Mouse (Mus musculus): ENCODE measurements around the gene Syce1. TPM values are rescaled to one million over a fixed set of nuclear protein-coding genes. Genes with fewer than 3 reads are reported as not detected.

The Syce1 gene
- 0.23 and 0.29 TPM in 2 replicates for polyA plus RNA-seq (2015; fragmentation: Nextera tagmentation; extraction: Ambion mirVana)

DNA sequence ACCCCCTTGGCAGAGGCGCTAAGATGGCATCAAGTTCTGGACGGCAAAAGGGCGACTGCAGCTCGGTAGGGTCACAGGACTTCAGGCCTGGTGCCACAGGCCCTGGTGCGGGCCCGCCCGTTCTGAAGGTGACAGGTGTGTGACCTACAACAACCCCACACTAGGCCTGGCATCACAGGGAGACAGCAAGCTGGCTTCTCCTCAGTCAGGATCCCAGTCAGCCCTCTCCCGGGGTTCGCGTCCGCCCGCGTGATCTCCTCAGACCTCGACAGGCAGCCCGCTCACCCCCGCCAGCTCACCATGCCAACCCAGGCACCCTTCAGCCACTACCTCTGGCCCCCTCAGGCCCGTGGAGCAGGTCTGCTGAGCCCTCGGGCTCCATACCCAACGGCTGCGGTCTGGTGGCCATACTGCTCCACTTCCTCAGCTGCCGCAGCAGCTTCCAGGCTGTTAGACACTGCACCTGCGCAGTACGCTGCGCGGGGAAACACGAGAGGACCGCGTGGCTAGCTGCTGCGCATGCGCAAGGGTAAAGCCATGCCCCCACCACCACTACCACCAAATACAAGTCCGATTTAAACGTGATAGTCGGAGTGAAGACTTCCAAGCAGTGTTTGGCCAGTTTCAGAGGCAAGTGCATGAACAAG, at the start of gene Syce1:
Syce1 (minus strand) TSS at position 447 of the 647 bp plus-strand sequence.
- Histone ChIP-seq H3K27me3 (replicated peaks) (no peaks in the 10 kb centered on the region), H3K36me3 (no peaks in the 10 kb centered on the region), H3K27ac (replicated peaks) (no peak within 1 kb of the TSS), H3K4me1 (no peaks in the 10 kb centered on the region), H3K4me2 (no peak within 1 kb of the TSS), H3K4me3 (no peak within 1 kb of the TSS), H3K9ac (no peak within 1 kb of the TSS), H3K9me3 (no peaks in the 10 kb centered on the region)
- peak; percentile 25; the same call in 1 of the 2 replicates for ATAC-seq (ENCODE audit: extremely low read depth, insufficient number of reproducible peaks, low FRiP score, low TSS enrichment)
- WGBS: 68% methylated on average over 33 of the region's 33 CpGs

- peaks cover 77% of the 10 kb centered on the region for H3K27me3 ChIP-seq (replicated peaks)
These were observed 48.8 kb upstream of the Syce1 start for GRCm38 (mm10) chr7:140836243-140837115.

GRCm38 (mm10) chr7:140835758-140836087, 48.1 kb upstream of the Syce1 start:
- Histone ChIP-seq H3K9me3 (no peaks in the 10 kb centered on the region), H3K4me1 (no peaks in the 10 kb centered on the region), H3K4me2 (no peak overlapping the region), H3K27ac (replicated peaks) (no peak overlapping the region), H3K27me3 (replicated peaks) (peaks cover 71% of the 10 kb centered on the region), H3K9ac (no peak overlapping the region), H3K4me3 (no peak overlapping the region), H3K36me3 (no peaks in the 10 kb centered on the region)
- WGBS: 59% methylated on average over 2 of the region's 2 CpGs
- ATAC-seq (ENCODE audit: extremely low read depth, insufficient number of reproducible peaks, low FRiP score, low TSS enrichment): no peak

More at GRCm38 (mm10) chr7:140836243-140837115, 48.8 kb upstream of the Syce1 start:
- Histone ChIP-seq H3K36me3 (no peaks in the 10 kb centered on the region), H3K4me1 (no peaks in the 10 kb centered on the region), H3K4me2 (no peak overlapping the region), H3K9ac (no peak overlapping the region), H3K4me3 (no peak overlapping the region), H3K9me3 (no peaks in the 10 kb centered on the region), H3K27ac (replicated peaks) (no peak overlapping the region)
- no peak for ATAC-seq (ENCODE audit: extremely low read depth, insufficient number of reproducible peaks, low FRiP score, low TSS enrichment)
- WGBS: 65% methylated on average over 9 of the region's 9 CpGs

- H3K4me1 ChIP-seq: no peaks in the 10 kb centered on the region
- 42% methylated on average over 20 of the region's 20 CpGs for WGBS
- peaks cover 68% of the 10 kb centered on the region for H3K27me3 ChIP-seq (replicated peaks)
- H3K4me3 ChIP-seq: no peak within 1 kb of the TSS
- no peak within 1 kb of the TSS for H3K4me2 ChIP-seq
- ATAC-seq (ENCODE audit: extremely low read depth, insufficient number of reproducible peaks, low FRiP score, low TSS enrichment): no peak
- no peaks in the 10 kb centered on the region for H3K9me3 ChIP-seq
- no peaks in the 10 kb centered on the region for H3K36me3 ChIP-seq
- no peak within 1 kb of the TSS for H3K9ac ChIP-seq
- no peak within 1 kb of the TSS for H3K27ac ChIP-seq (replicated peaks)
These were observed 47.5 kb upstream of the Syce1 start, which contains the start of gene Urah for GRCm38 (mm10) chr7:140834968-140835757. TSS of gene Urah (plus strand) at chr7:140835018.

DNA sequence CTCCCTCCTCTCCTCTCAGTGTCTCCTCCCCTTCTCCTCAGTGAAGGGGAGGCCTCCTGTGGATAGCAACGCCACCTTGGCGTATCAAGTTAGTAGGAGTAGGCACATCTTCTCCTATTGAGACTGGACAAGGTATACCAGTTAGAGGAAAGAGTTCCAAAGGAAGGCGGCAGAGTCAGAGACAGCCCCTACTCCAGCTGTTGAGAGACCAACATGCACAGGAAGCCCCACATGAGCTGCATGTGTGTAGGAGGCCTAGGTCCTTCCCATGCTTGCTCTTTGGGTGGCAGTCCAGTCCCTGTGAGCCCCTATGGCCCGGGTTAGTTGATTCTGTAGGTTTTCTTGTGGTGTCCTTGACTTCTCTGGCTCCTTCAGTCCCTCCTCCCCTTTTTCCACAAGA, 45.7 kb upstream of the Syce1 start:
- no peak for ATAC-seq (ENCODE audit: extremely low read depth, insufficient number of reproducible peaks, low FRiP score, low TSS enrichment)
- Histone ChIP-seq H3K36me3 (no peaks in the 10 kb centered on the region), H3K27ac (replicated peaks) (no peak overlapping the region), H3K27me3 (replicated peaks) (peaks cover 51% of the 10 kb centered on the region), H3K9ac (no peak overlapping the region), H3K9me3 (no peaks in the 10 kb centered on the region), H3K4me3 (no peak overlapping the region), H3K4me2 (no peak overlapping the region), H3K4me1 (no peaks in the 10 kb centered on the region)
- WGBS: 75% methylated on average over 4 of the region's 4 CpGs

DNA sequence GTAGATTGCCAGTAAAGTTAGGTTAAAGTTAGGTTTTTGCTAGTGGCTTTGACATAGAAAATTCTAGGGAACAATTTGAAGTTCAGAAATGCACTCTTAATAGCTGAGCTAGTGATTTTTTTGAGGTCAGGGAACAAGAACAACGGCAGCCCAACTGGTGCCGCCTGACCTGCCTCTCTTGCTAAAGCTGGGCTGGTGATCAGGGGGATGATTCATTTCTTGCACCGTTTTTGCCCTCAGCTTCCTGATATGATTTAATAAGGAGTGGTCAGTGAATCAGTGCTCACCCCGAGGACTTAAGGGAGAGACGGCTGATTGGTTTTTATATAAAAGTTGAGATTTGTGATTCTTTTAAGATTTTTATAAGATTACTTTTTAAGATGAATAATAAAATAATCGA, 43.8 kb upstream of the Syce1 start:
- no peaks in the 10 kb centered on the region for H3K36me3 ChIP-seq
- peaks cover 42% of the 10 kb centered on the region for H3K27me3 ChIP-seq (replicated peaks)
- H3K4me2 ChIP-seq: no peak overlapping the region
- no peak overlapping the region for H3K9ac ChIP-seq
- ATAC-seq (ENCODE audit: extremely low read depth, insufficient number of reproducible peaks, low FRiP score, low TSS enrichment): no peak
- H3K9me3 ChIP-seq: no peaks in the 10 kb centered on the region
- H3K4me1 ChIP-seq: no peaks in the 10 kb centered on the region
- H3K4me3 ChIP-seq: no peak overlapping the region
- H3K27ac ChIP-seq (replicated peaks): no peak overlapping the region
- 57% methylated on average over 6 of the region's 6 CpGs for WGBS

DNA sequence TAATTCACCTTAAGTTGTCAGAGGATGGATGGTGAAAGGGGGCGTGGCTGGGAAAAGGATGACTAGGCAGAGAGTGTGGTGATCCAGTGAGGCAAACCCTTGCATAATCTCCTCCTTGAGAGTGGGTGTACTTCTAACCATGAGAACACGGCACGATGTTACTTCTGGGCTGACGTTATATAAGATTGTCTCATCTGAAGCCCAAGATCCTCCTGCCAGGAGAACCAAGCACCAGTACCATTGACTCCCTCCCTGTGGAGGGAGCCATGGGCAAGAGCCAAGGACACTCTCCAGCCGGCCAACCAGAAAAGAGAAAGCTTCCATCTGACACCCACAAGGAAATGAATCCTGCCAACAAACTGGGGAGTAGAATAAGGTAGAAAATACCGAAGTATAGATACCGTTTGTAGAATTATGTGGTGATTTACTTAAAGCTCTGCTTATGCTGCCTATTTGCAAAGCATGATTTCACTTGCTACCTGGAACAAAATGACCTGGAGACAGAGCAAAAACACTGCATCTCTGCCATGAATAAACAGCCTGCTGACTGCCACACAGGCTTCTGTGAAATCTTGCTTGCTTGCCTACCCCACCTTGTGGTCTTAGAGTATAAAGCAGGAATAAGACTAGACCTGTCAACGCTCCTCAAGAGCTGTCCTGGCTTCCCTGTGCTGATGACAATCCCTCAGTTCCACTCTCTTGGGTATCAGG, 40.7 kb upstream of the Syce1 start:
- peak overlapping the region; percentile 14; the same call in 1 of the 2 replicates for H3K4me2 ChIP-seq
- H3K27ac ChIP-seq (replicated peaks): no peak overlapping the region
- no peaks in the 10 kb centered on the region for H3K36me3 ChIP-seq
- WGBS: 31% methylated on average over 8 of the region's 8 CpGs
- H3K9ac ChIP-seq: no peak overlapping the region
- H3K27me3 ChIP-seq (replicated peaks): peaks cover 36% of the 10 kb centered on the region
- ATAC-seq (ENCODE audit: extremely low read depth, insufficient number of reproducible peaks, low FRiP score, low TSS enrichment): no peak
- no peaks in the 10 kb centered on the region for H3K9me3 ChIP-seq
- H3K4me3 ChIP-seq: no peak overlapping the region
- H3K4me1 ChIP-seq: no peaks in the 10 kb centered on the region

DNA sequence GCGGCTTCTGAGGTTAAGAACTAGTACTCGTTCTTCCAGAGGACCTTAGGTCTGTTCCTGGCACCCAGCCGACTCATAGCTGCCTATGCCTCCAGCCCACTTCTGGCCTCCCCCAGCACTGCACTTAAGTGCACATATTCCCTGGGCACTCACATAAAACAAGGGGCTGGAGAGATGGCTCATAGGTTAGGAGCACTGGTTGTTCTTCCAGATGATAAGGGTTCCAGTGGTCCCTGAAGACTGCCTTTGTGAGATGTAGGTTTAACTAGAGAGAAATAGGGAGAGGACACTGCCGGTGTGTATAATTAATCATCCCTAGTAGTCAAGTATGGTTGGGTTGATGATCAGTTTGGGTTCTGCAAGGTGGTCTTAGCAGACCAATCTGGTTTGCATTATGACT, 35.1 kb upstream of the Syce1 start:
- H3K9me3 ChIP-seq: no peaks in the 10 kb centered on the region
- no peak overlapping the region for H3K9ac ChIP-seq
- peaks cover 28% of the 10 kb centered on the region for H3K27me3 ChIP-seq (replicated peaks)
- no peaks in the 10 kb centered on the region for H3K4me1 ChIP-seq
- ATAC-seq (ENCODE audit: extremely low read depth, insufficient number of reproducible peaks, low FRiP score, low TSS enrichment): no peak
- H3K36me3 ChIP-seq: no peaks in the 10 kb centered on the region
- H3K4me2 ChIP-seq: no peak overlapping the region
- no peak overlapping the region for H3K27ac ChIP-seq (replicated peaks)
- WGBS: 90% methylated on average over 4 of the region's 4 CpGs
- no peak overlapping the region for H3K4me3 ChIP-seq

DNA sequence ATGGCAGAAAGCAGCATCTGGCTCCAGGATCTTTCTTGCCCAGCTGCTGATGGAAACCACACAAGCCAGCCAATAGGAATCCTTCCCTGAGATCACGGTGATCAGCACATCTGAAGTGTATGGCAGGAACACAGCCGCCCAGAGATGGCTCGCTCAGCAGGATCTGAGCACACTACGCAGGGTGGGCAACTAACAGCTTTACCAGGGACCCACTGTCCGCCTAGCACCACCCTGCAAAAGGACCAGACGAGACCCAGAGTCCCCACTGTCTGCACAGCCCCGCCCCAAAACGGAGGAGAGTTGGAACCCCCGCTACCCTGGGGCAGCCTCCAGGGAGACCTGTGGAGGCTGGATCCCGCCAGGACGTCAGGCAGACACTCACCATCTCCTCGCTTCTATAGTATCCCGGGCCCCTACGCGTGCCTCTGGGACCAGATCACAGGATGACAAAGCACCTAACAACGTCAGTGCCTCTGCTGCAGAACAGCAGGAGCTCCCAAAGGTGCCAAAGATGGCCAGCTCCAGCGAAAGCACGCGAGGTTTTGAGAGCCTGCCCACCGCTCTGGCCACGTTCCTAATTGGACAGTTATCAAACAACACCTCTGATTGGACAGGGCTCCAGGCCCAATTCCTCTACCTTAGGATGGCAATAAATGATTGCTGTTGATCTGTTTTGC, 34.1 kb upstream of the Syce1 start, which contains the start of gene Zfp941:
Zfp941 (minus strand) TSS at position 526 of the 677 bp plus-strand sequence.
- Histone ChIP-seq H3K27ac (replicated peaks) (no peak within 1 kb of the TSS), H3K9me3 (no peaks in the 10 kb centered on the region), H3K4me3 (peak within 1 kb of the TSS; percentile 61), H3K36me3 (no peaks in the 10 kb centered on the region), H3K9ac (peak within 1 kb of the TSS; percentile 74), H3K4me2 (peak within 1 kb of the TSS; percentile 83), H3K27me3 (replicated peaks) (peaks cover 25% of the 10 kb centered on the region), H3K4me1 (no peaks in the 10 kb centered on the region)
- no peak for ATAC-seq (ENCODE audit: extremely low read depth, insufficient number of reproducible peaks, low FRiP score, low TSS enrichment)
- 2% methylated on average over 21 of the region's 21 CpGs for WGBS

- Histone ChIP-seq H3K36me3 (no peaks in the 10 kb centered on the region), H3K27me3 (replicated peaks) (peaks cover 20% of the 10 kb centered on the region), H3K9me3 (no peaks in the 10 kb centered on the region), H3K4me1 (no peaks in the 10 kb centered on the region), H3K27ac (replicated peaks) (no peak overlapping the region), H3K4me2 (peak overlapping the region; percentile 83), H3K9ac (0 out of 2 replicates have a peak overlapping the region, but pooled peaks have one; percentile 74), H3K4me3 (peak overlapping the region; percentile 61)
- no peak for ATAC-seq (ENCODE audit: extremely low read depth, insufficient number of reproducible peaks, low FRiP score, low TSS enrichment)
- 48% methylated on average over 5 of the region's 5 CpGs for WGBS
These were observed 33.6 kb upstream of the Syce1 start for GRCm38 (mm10) chr7:140821305-140821652.
